Mouse (Mus musculus): ENCODE measurements around the gene Cyp8b1. TPM values are rescaled to one million over a fixed set of nuclear protein-coding genes. Genes with fewer than 3 reads are reported as not detected.

Cyp8b1 gene
- not detected in 2 replicates for polyA plus RNA-seq (2014; fragmentation: Nextera tagmentation; extraction: Ambion mirVana)

DNA sequence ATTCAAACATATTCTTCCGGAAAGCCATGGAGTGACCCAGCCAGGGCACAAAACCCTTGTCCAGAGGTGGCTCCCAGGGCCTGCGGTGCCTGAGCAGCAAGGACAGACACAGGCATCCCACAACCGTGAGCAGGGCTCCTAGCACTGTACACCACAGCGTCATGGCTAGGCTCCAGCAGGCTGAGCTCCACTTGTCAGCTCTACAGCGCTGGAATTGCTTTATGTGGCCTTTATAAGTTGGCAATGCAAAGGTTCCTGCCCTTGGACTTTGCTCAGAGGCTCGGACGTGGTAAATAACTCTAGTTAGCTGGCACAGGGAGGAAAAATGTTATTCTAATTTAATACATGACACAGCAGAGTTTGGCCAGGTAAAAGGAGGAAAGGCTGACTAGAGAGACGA, at the start of gene Cyp8b1:
Gene Cyp8b1 (minus strand): TSS at position 204 of the 400 bp plus-strand sequence.
- 85% methylated on average over 8 of the region's 8 CpGs for WGBS
- no peaks in the 10 kb centered on the region for H3K36me3 ChIP-seq (ENCODE audit: control insufficient read depth, insufficient read depth, low read length)
- H3K9ac ChIP-seq (ENCODE audit: low read length): no peak within 1 kb of the TSS
- ATAC-seq (no peak), DNase-seq (ENCODE audit: low spot score) (no peak)
- H3K27ac ChIP-seq (ENCODE audit: low read depth, low read length): no peak within 1 kb of the TSS
- H3K9me3 ChIP-seq (replicated peaks; ENCODE audit: control insufficient read depth, low read length): no peaks in the 10 kb centered on the region
- no peak within 1 kb of the TSS for H3K4me2 ChIP-seq (ENCODE audit: low read length)
- H3K4me3 ChIP-seq (ENCODE audit: low read depth, low read length): no peak within 1 kb of the TSS
- H3K27me3 ChIP-seq (replicated peaks; ENCODE audit: control insufficient read depth, insufficient read depth, low read length): no peaks in the 10 kb centered on the region
- H3K4me1 ChIP-seq (ENCODE audit: control insufficient read depth, insufficient read depth, low read length): no peaks in the 10 kb centered on the region

DNA sequence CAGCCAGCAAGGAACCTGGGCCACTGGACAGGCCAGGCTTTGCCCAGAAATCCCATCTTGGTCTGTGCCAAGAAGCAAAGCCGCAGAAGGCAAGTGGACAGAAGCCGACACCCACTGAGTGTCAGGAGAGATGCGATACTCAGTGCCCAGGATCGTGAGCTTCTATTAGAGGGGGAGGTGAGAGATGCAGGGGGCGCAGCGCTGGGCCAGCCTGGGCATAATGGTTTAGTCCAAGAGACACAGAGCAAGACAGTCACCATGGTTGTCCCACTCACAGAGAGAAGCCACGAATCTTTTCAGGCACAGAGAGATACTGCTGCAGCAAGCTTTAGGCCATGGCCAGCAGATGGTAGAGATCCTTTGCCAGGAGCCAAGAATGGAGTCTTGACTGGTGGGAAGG, 48.8 kb upstream of the Cyp8b1 start:
- no peak overlapping the region for H3K4me3 ChIP-seq (ENCODE audit: low read depth, low read length)
- 91% methylated on average over 7 of the region's 7 CpGs for WGBS
- no peaks in the 10 kb centered on the region for H3K4me1 ChIP-seq (ENCODE audit: control insufficient read depth, insufficient read depth, low read length)
- H3K36me3 ChIP-seq (ENCODE audit: control insufficient read depth, insufficient read depth, low read length): no peaks in the 10 kb centered on the region
- no peak for ATAC-seq
- no peaks in the 10 kb centered on the region for H3K9me3 ChIP-seq (replicated peaks; ENCODE audit: control insufficient read depth, low read length)
- no peak overlapping the region for H3K4me2 ChIP-seq (ENCODE audit: low read length)
- H3K27me3 ChIP-seq (replicated peaks; ENCODE audit: control insufficient read depth, insufficient read depth, low read length): no peaks in the 10 kb centered on the region
- DNase-seq (ENCODE audit: low spot score): no peak
- H3K27ac ChIP-seq (ENCODE audit: low read depth, low read length): no peak overlapping the region
- no peak overlapping the region for H3K9ac ChIP-seq (ENCODE audit: low read length)

DNA sequence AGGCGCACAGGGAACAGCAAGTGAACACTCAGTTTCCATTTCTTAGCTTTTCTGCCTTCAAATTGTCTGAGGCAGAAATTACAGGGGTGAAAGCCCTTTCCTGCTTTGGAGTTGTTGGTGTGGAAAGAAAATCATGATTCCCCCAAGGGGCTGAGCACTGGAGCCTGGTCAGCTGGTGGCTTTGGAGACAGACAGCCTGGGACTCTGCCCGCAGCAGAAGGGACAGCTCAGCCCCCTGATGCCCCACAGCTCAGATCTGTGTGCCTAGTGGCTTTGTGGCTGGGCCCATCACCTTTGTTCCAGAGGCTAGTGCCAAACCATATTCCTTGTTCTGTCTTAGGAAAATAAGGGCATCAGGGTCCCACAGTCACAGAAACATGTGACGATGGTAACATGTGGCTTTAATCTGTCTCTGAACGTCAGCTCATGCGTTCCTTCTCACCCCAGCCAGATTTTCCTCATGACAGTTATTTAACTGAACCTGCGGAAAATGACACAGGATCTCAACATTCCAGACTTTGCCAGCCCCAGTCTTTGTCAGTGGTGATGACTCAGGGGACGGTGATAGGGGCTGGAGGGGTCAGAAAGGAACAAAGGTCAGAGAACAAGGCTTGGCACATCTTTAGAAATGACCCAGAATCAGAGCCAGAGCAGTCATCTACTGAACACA, 44.0 kb upstream of the Cyp8b1 start:
- no peak overlapping the region for H3K9ac ChIP-seq (ENCODE audit: low read length)
- no peak overlapping the region for H3K4me3 ChIP-seq (ENCODE audit: low read depth, low read length)
- no peaks in the 10 kb centered on the region for H3K9me3 ChIP-seq (replicated peaks; ENCODE audit: control insufficient read depth, low read length)
- H3K27ac ChIP-seq (ENCODE audit: low read depth, low read length): no peak overlapping the region
- WGBS: 72% methylated on average over 7 of the region's 7 CpGs
- no peak overlapping the region for H3K4me2 ChIP-seq (ENCODE audit: low read length)
- no peak for ATAC-seq
- no peaks in the 10 kb centered on the region for H3K4me1 ChIP-seq (ENCODE audit: control insufficient read depth, insufficient read depth, low read length)
- H3K27me3 ChIP-seq (replicated peaks; ENCODE audit: control insufficient read depth, insufficient read depth, low read length): no peaks in the 10 kb centered on the region
- no peaks in the 10 kb centered on the region for H3K36me3 ChIP-seq (ENCODE audit: control insufficient read depth, insufficient read depth, low read length)
- DNase-seq (ENCODE audit: low spot score): no peak

DNA sequence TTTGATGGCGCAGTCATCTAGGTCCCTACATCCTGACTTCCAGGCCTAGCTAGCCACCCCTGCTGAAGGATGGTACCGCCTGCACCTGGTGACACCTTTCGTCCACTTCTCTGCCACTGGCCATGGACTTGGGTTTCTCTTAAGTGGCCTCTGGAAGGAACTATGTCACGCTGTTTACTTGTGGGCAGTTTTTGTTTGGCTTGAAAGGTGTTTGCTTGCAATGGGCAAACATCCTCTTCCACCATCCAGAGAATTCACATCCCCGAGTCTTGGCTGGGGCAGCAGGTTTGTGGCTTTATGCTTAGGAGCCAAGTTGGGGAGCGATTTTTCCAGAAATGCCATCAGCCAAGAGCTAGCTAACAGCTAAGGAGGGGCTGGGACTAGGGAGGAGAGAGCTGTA, 36.5 kb upstream of the Cyp8b1 start:
- H3K27ac ChIP-seq (ENCODE audit: low read depth, low read length): no peak overlapping the region
- no peak for DNase-seq (ENCODE audit: low spot score)
- H3K4me1 ChIP-seq (ENCODE audit: control insufficient read depth, insufficient read depth, low read length): peaks cover 8% of the 10 kb centered on the region; the same call in 1 of the 2 replicates
- no peak overlapping the region for H3K4me2 ChIP-seq (ENCODE audit: low read length)
- 91% methylated on average over 6 of the region's 6 CpGs for WGBS
- ATAC-seq: no peak
- H3K4me3 ChIP-seq (ENCODE audit: low read depth, low read length): no peak overlapping the region
- no peaks in the 10 kb centered on the region for H3K36me3 ChIP-seq (ENCODE audit: control insufficient read depth, insufficient read depth, low read length)
- H3K27me3 ChIP-seq (replicated peaks; ENCODE audit: control insufficient read depth, insufficient read depth, low read length): no peaks in the 10 kb centered on the region
- no peak overlapping the region for H3K9ac ChIP-seq (ENCODE audit: low read length)
- no peaks in the 10 kb centered on the region for H3K9me3 ChIP-seq (replicated peaks; ENCODE audit: control insufficient read depth, low read length)

GRCm38 (mm10) chr9:121951114-121951423, 35.0 kb upstream of the Cyp8b1 start:
- peak overlapping the region; percentile 57; the same call in 1 of the 2 replicates for H3K27ac ChIP-seq (ENCODE audit: low read depth, low read length)
- no peaks in the 10 kb centered on the region for H3K9me3 ChIP-seq (replicated peaks; ENCODE audit: control insufficient read depth, low read length)
- peak overlapping the region; percentile 16 for H3K4me3 ChIP-seq (ENCODE audit: low read depth, low read length)
- 16% methylated on average over 4 of the region's 4 CpGs for WGBS
- no peaks in the 10 kb centered on the region for H3K27me3 ChIP-seq (replicated peaks; ENCODE audit: control insufficient read depth, insufficient read depth, low read length)
- H3K4me1 ChIP-seq (ENCODE audit: control insufficient read depth, insufficient read depth, low read length): peaks cover 8% of the 10 kb centered on the region; the same call in 1 of the 2 replicates
- H3K9ac ChIP-seq (ENCODE audit: low read length): peak overlapping the region; percentile 46
- no peaks in the 10 kb centered on the region for H3K36me3 ChIP-seq (ENCODE audit: control insufficient read depth, insufficient read depth, low read length)
- ATAC-seq (peak; percentile 66), DNase-seq (ENCODE audit: low spot score) (no peak)
- H3K4me2 ChIP-seq (ENCODE audit: low read length): peak overlapping the region; percentile 47

GRCm38 (mm10) chr9:121950418-121951113, 34.5 kb upstream of the Cyp8b1 start, which contains the start of gene Fam198a:
Gene Fam198a (plus strand): TSS chr9:121950988.
- Histone ChIP-seq H3K4me1 (ENCODE audit: control insufficient read depth, insufficient read depth, low read length) (peaks cover 8% of the 10 kb centered on the region; the same call in 1 of the 2 replicates), H3K9me3 (replicated peaks; ENCODE audit: control insufficient read depth, low read length) (no peaks in the 10 kb centered on the region), H3K27ac (ENCODE audit: low read depth, low read length) (peak within 1 kb of the TSS; percentile 70), H3K9ac (ENCODE audit: low read length) (peak within 1 kb of the TSS; percentile 47), H3K36me3 (ENCODE audit: control insufficient read depth, insufficient read depth, low read length) (no peaks in the 10 kb centered on the region), H3K4me3 (ENCODE audit: low read depth, low read length) (peak within 1 kb of the TSS; percentile 16), H3K27me3 (replicated peaks; ENCODE audit: control insufficient read depth, insufficient read depth, low read length) (no peaks in the 10 kb centered on the region), H3K4me2 (ENCODE audit: low read length) (peak within 1 kb of the TSS; percentile 47)
- 3% methylated on average over 14 of the region's 14 CpGs for WGBS
- peak; percentile 94 for ATAC-seq
- DNase-seq (ENCODE audit: low spot score): peak; percentile 84

DNA sequence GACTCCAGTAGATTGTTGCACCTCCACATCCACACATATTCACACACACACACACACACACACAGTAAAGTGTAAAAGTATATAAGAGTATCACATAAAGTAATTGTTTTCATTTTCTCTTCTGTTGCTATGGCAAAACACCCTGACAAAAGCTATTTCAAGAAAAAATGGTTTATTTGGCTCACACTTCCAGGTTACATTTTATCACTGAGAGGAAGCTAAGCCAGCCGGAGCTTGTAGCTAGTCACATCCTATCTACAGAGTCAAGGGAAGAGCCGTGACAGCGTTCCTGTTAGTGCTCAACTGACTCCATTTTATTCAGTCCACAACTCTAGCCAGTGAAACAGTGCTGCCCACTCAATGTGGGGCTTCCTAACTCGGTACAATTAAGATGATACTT, 32.3 kb upstream of the Cyp8b1 start:
- Histone ChIP-seq H3K9me3 (replicated peaks; ENCODE audit: control insufficient read depth, low read length) (no peaks in the 10 kb centered on the region), H3K9ac (ENCODE audit: low read length) (no peak overlapping the region), H3K4me2 (ENCODE audit: low read length) (no peak overlapping the region), H3K27me3 (replicated peaks; ENCODE audit: control insufficient read depth, insufficient read depth, low read length) (no peaks in the 10 kb centered on the region), H3K4me3 (ENCODE audit: low read depth, low read length) (no peak overlapping the region), H3K4me1 (ENCODE audit: control insufficient read depth, insufficient read depth, low read length) (peaks cover 8% of the 10 kb centered on the region; the same call in 1 of the 2 replicates), H3K27ac (ENCODE audit: low read depth, low read length) (no peak overlapping the region), H3K36me3 (ENCODE audit: control insufficient read depth, insufficient read depth, low read length) (no peaks in the 10 kb centered on the region)
- no peak for DNase-seq (ENCODE audit: low spot score)
- no peak for ATAC-seq
- 80% methylated on average over 4 of the region's 4 CpGs for WGBS

- ATAC-seq (no peak; the same call in 1 of the 2 replicates), DNase-seq (ENCODE audit: low spot score) (peak; percentile 79)
- Histone ChIP-seq H3K4me1 (ENCODE audit: control insufficient read depth, insufficient read depth, low read length) (peaks cover 8% of the 10 kb centered on the region; the same call in 1 of the 2 replicates), H3K36me3 (ENCODE audit: control insufficient read depth, insufficient read depth, low read length) (no peaks in the 10 kb centered on the region), H3K27me3 (replicated peaks; ENCODE audit: control insufficient read depth, insufficient read depth, low read length) (no peaks in the 10 kb centered on the region), H3K4me2 (ENCODE audit: low read length) (no peak overlapping the region), H3K27ac (ENCODE audit: low read depth, low read length) (no peak overlapping the region), H3K9me3 (replicated peaks; ENCODE audit: control insufficient read depth, low read length) (no peaks in the 10 kb centered on the region), H3K4me3 (ENCODE audit: low read depth, low read length) (no peak overlapping the region), H3K9ac (ENCODE audit: low read length) (no peak overlapping the region)
- WGBS: 11% methylated on average over 4 of the region's 4 CpGs
These were observed 31.7 kb upstream of the Cyp8b1 start for GRCm38 (mm10) chr9:121947784-121948183.

- no peaks in the 10 kb centered on the region for H3K36me3 ChIP-seq (ENCODE audit: control insufficient read depth, insufficient read depth, low read length)
- no peak overlapping the region for H3K9ac ChIP-seq (ENCODE audit: low read length)
- H3K27me3 ChIP-seq (replicated peaks; ENCODE audit: control insufficient read depth, insufficient read depth, low read length): no peaks in the 10 kb centered on the region
- H3K9me3 ChIP-seq (replicated peaks; ENCODE audit: control insufficient read depth, low read length): no peaks in the 10 kb centered on the region
- no peak for ATAC-seq
- no peaks in the 10 kb centered on the region for H3K4me1 ChIP-seq (ENCODE audit: control insufficient read depth, insufficient read depth, low read length)
- WGBS: 88% methylated on average over 3 of the region's 3 CpGs
- no peak overlapping the region for H3K27ac ChIP-seq (ENCODE audit: low read depth, low read length)
- no peak for DNase-seq (ENCODE audit: low spot score)
- no peak overlapping the region for H3K4me2 ChIP-seq (ENCODE audit: low read length)
- no peak overlapping the region for H3K4me3 ChIP-seq (ENCODE audit: low read depth, low read length)
These were observed 27.5 kb upstream of the Cyp8b1 start for GRCm38 (mm10) chr9:121943628-121944027.
